Mouse (Mus musculus): ENCODE measurements around the gene Atat1.
"Not testable (repeated sequence)": the region's sequence is repeated elsewhere in the genome, so short reads cannot be mapped to it uniquely, and the experiment has no call there.

- not testable (repeated sequence) for TF ChIP-seq POLR2A (IDR thresholded peaks at IDR 0.05; ENCODE audit: low read depth, low read length); CTCF (IDR thresholded peaks at IDR 0.05; ENCODE audit: extremely low read depth, insufficient read depth, insufficient read length, insufficient replicate concordance)
Measured at GRCm38 (mm10) chr17:35952559-35952958, 42.7 kb upstream of the Atat1 start.

Data from spleen, adult 2 months (tissue).